Mouse (Mus musculus): ENCODE data around the gene Ndufs8.

Gene Ndufs8

DNA sequence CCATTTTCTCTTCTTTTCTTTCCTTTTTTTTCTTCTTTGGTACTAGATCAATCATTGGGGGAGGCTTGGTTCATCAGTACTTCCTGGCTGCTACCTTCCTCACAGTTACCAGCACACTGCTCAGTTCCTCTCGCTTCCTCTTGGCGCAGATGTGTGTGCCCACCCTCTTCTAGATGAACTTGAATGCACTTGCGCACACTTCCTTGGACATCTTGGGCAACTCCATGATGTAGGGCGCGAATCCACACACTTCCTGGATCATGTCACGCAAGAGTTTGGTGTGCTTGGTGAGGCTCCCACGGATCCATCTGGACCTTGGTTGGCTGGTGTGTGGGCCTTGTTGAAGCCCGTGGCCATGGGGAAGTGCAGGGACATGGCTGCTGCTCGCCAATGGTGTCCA, 19.1 kb upstream of the Ndufs8 start:
- no peak for DNase-seq (ENCODE audit: extremely low spot score)

DNA sequence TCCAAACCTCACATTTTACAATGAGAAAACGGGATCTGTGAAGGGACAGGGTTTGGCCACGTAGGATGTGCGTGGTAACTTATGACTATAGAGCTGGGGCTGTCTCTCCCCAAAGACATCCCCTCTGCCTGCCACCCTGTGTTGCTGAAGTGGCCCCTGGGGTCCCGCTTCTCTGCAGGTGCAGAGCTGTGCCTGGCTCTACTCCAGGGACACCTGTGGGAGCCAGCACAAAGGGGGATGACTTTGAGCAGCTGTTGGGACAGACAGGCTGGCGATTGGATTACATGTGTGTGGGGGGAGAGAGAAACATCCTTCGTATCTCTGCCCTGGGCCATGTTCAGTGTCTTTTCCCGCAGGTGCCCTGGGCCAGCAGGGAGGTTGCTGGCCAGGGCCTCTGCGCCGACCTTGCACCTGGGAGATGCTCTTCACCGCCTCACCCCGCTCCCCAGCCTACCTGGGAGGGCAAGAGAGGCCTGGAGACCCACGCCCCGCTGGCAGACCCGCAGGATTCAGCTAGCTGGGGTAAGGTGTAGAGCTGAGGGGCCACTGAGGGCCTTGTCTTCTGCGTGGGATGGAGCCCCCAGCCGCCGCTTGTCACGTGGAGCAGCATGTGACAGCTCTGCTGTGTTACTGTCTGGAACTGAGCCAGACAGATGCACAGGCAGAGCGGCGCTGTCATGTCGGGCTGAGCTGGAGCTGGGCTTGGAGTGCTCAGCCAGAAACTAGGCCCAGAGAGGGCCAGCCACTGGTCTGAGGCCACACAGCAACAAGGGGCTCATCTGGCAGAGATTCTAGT, 17.9 kb upstream of the Ndufs8 start:
- DNase-seq (ENCODE audit: extremely low spot score): no peak

DNA sequence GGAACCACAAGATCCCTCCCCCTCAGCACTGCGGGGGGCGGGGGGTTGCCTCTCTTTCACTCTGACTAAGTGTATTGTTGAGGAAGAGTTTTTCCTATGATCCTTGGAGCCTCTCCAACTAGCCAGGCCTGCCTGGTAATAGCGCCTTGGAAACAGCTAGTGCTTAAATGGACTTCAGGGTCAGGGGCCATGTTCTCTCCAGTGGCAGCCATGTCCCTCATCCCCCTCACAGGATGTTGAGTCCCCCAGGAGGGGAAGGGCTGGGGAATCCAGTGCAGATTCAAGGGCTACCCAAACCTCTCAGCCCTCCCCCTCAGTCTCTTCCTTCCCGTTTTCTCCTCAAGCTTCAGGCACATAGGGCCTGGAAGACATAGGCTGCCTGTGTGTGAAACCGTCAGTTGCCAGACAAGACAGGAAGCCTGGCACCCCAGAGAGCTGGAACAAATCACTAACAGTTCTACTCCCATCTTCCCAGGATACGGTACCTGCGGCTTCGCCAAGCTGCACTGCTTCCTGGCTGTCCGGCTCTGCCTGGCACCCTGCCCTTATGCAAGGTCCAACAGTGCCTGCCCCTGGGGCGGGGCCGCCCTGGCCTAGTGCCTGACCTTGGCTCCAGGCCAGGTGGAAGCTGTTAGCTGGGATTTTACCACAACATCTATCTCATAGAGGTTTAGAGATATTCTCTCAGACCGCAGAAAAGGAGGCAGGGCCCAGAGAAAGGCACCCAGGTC, 16.8 kb upstream of the Ndufs8 start, which contains the start of gene Aldh3b1:
Aldh3b1 (minus strand) TSS at position 598 of the 731 bp plus-strand sequence.
- no peak for DNase-seq (ENCODE audit: extremely low spot score)

DNA sequence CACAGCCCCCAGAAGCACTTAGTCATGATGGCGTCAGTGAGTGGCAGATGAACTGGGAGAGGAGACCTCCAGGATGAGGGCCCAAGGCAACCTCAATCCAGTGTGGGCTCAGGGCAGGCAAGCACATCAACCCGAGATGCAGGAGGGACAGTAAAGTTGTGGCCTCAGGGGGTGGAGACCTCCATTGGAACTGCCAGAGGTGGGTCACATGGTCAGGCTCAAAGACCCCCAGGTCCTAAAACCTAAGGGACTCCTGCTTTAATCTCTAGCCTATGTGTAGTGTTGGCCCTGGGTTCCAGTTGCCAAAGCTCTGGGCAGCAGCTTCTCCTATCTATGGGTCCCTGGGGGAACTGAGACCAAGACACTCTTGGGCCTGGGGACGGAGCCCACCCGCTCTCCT, 16.2 kb upstream of the Ndufs8 start:
- DNase-seq (ENCODE audit: extremely low spot score): no peak

DNA sequence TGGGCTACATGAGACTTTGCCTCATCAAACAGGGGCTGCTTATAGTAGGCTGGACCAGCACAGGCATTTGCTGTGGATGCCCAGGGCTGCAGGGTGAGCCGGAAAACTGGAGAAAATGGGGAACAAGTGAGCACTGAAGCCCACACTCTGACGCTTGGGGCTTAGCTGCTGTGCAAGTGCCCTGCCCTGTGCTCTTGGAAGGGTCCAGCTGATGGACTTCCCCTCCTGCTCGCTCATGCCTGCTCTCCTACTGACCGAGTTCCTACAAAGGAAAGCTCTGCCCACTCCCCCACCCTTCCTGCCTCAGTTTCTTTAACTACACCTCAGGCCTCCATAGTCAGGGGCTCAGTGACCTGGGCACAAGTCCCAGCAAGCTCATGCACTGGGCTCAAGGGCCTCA, 15.4 kb upstream of the Ndufs8 start:
- DNase-seq (ENCODE audit: extremely low spot score): no peak

DNA sequence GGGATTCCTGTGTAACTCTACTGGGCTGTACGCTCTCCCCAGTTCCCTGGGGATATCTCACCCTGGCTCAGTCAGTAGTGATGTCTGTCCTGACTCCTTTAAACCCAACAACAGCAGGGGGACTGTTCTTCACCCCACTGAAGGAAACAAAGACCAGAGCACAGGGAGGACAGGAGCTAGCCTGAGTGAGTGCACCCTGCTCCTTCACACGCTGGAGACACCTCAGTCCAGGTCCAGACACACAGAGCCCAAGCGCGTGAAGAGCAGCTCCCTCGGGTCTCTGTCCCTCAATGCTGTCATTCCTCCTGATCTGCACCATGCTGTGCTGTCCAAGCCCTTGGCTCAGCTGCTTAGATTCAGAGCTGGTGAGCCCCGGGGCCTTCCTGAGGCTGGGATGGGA, 14.1 kb upstream of the Ndufs8 start:
- DNase-seq (ENCODE audit: extremely low spot score): no peak

DNA sequence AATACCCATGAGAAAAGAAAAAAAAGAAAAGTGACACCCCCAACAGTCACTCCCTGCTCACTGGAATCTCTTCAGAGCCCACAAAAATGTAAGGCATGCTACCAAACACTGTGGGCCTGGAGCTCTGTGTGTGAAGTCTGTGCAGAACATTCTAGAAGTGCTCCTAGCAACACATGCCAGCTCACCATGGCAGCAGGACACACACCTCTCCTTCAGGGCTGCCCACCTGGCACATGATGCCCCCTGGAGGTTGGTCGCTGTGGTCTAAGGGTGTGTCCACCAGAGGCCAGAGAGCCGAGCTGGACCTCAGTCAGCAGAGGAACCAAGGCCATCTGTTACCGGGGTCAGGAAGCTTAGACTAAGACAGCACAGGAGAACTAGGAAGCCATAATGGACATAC, 13.7 kb upstream of the Ndufs8 start:
- no peak for DNase-seq (ENCODE audit: extremely low spot score)

DNA sequence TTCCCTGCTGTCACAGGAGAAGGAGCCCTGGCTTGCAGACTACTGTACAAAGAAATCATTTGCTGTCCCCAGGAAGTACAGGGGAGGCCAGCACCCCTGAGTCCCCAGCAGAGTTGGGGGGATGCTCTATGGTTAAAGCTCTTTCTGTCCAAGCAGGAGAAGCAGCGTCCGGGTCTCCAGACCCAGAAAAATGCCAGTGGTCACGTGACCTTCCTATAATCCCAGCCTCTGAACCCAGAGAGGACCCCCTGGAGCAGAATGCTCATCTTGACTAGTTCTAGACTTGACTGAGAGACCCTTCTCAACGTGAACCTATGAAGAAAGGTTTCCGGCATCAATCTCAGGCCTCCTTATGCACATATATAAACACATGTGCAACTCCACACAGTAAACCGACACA, 13.3 kb upstream of the Ndufs8 start:
- DNase-seq (ENCODE audit: extremely low spot score): no peak

DNA sequence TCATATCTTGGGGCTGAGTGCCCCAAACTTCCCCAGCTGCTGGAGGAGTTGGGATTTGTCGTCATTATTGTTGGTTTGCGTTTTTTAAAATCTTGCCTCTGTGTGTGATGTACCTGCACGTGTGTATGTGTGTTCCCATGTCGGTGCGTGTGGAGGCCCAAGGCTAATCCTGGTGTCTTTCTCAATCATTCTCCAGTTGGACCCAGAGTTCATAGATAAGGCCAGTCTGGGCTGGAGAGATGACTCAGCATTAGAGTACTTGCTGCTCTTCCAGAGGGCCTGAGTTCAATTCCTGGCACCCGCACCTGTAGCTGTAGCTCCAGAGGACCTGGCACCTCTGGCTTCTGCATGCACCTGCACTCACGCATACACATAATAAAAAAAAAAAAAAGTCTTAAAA, 12.3 kb upstream of the Ndufs8 start:
- no peak for DNase-seq (ENCODE audit: extremely low spot score)

DNA sequence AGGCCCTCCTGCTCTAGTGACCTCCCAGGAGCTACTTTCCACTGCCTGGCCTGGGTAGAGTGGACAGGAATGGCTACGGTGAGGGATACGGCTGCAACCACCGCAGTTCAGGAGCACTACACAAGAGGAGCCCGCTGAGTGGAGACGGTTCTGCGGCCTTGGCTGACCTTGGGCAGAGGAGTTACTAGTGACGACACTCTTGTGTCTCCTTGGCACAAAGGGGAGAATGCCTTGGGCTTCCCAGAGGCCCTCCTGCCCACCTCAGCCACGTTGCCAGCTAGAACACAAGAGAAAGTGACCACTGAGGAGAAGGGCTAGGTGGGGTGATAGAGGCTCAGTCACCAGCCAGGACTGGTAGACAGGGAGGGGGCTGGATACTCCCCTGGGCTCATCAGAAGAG, 11.6 kb upstream of the Ndufs8 start:
- no peak for DNase-seq (ENCODE audit: extremely low spot score)

DNA sequence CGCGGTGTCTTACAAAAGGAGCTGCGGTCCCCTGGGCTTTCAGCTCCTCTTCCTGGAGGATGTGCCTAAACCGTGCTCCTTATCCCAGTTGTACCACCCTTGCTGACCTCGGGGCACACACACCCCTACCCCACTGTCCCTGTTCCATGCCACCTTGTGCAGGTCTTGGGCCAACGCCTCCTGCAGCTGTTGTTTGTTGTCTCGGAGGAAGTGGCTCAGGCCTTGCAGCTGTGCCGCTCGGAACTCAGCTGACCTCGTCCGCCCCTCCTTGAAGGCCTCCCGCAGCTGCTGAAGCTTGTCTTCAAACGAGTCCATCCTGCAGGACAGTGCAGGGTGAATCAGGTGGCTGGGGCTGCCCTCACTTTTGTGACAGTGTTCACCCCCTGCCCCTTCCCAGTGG, 11.0 kb upstream of the Ndufs8 start:
- no peak for DNase-seq (ENCODE audit: extremely low spot score)

DNA sequence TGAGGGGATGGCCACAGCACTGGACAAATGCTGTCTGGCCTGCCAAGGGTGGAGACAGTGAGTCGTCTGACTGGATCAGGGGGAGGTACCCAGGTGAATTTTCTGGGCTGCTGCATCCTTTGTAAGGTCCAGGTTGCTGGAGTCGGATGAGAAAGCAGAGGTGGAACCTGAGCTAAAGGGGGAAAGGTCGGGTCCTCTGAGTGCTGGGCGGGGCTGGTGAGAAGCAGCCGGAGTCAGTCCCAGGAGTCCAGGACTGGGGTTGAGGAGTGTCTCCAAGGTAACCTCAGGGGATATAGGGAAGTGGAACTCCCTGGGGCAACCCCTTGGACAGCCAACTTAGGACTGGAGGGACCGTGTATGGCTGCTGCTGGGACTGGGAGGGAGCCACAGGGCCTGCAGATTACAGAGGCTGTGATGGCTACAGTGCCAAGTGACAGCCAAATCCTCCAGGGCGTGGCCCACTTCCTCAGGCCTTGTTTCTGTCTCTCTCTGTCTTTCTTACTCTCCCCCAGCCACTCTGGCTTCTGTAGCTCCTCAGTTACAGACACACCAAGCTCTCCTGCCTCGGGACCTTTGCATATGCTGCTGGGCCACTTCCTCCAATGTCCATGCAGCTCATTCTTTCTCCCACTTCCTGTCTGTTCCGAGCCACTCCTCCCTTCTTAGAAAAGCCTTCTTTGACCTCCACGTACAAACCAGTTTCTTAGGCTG, 10.2 kb upstream of the Ndufs8 start:
- no peak for DNase-seq (ENCODE audit: extremely low spot score)

DNA sequence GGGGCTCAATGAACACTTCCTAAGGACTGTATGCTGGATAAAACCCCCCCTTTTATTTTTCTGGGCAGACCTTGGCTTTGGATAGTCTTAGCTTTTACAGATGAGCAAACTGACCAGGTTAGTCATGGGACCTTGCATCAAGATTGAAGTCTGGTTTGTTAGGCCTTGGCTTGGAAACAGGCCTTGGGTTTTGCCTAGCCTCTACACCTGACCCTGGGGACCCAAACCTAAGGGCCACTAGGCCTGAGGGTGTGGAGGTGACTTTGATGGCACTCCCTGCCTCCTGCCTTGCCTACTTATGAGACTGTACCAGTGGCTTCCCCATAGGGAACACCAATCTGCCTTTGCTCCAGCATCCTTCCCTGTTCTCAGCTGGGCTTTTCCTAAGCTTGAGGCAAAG, 7.4 kb upstream of the Ndufs8 start:
- no peak for DNase-seq (ENCODE audit: extremely low spot score)

DNA sequence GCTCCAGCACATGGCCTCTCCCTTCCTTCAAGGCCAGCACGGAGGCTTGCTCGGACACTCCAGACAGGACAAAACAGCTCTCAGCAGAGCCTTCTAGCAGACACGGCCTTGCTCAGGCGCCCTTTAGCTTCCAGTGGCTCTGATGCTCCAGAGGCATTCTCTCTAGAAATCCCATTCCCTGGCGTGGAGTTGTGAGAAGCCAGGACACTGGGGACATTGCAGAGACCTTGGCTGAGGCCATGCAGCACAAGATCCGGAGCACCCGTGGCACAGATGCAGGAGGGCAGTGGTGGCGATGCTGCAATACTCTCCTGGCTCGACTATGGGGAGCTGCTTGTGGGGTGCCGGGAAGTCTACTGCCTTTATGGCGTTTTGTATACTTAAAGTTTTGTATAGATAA, 4.2 kb upstream of the Ndufs8 start:
- no peak for DNase-seq (ENCODE audit: extremely low spot score)

DNA sequence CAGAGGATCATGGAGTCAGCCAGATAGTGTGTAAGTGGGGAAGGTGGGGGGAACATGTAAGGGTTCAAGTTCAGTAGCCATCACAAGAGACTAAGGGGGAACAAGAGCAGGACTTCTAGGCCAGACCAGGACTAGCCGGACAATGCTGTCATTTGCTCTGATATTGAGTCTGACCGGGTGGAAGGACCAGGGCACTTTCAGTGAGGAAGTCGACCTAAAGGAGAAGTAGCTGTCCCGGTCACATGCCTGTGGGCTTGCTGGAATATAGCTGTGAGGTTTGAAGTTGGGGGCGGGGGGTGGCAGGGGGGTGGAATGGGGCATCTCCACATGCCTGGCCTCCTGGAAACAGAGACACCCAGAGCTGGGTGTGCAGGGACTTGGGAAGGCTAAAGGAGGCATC, 2.0 kb upstream of the Ndufs8 start:
- no peak for DNase-seq (ENCODE audit: extremely low spot score)

DNA sequence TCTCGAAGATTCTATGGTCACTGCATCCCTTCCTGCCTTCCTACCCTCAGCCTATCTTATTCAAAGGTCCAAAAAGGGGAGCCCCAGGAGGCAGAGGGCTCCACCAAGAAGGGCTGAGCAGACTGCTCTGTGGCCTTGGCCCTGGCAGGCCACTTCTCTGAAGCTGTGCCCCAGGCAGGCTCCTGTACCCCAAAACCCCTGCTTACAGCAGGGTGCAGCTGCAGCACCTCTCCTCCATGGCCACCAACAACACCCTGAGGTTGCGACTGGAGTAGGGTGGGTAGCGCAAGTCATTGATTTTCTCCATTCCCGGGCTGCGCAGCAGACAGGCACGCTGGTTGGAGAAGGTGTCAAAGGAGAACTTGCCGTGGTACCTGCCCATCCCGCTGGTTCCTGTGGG, 1.1 kb upstream of the Ndufs8 start:
- no peak for DNase-seq (ENCODE audit: extremely low spot score)

DNA sequence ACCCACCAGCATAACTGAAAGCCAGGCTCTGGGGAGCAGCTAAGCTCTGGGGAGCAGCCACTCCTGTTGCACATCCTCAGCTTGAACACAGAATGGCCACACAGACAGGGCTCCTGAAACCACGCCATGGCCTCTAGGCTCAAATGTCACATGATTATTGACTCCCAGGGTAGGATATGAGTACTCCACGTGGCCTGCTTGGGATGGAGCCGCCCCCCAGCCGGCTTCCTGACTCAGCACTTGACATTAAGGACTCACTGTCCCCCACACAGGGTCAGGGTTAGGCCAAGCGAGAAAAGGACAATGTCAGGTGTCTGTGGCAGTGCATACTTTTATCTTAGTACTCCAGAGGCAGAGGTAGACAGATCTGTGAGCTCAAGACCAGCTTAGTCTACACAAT, 2.4 kb downstream of the Ndufs8 start:
- DNase-seq (ENCODE audit: extremely low spot score): no peak

DNA sequence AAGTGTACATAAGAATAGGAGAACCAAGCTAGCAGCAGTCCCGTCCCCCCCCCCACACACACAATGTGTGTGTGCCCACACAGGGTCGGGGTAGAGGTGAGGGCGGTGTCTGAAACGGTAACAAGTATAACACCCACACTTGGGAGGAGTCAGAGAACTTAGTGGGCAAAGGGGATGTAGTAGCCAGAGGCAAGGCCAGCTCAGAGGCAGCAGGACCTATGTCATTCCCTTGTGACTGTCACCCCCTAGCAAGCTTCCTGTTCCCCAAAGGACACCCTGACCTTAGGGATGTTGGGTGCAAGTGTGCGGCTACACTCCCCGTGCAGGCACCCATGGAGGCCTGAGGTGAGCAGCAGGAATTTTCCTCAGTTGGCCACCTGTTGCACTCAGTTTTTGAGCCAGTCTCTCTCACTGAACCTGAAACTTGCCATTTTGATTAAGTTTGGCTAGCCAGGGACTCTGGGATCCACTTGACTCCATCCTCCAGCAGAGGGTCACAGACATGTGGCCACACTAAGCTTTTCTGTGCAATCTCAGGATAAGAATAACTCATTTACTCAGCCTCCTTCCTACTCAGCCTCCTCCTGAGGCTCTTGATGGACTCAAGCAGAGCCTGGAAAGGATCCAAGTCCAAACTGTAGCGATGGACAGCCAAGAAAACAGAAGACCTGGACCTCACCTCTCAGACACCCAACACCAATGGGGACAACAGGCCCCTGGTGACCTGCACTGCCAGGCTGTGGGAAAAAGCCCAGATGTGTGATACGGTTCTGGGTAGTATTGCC, 4.5 kb downstream of the Ndufs8 start:
- no peak for DNase-seq (ENCODE audit: extremely low spot score)

DNA sequence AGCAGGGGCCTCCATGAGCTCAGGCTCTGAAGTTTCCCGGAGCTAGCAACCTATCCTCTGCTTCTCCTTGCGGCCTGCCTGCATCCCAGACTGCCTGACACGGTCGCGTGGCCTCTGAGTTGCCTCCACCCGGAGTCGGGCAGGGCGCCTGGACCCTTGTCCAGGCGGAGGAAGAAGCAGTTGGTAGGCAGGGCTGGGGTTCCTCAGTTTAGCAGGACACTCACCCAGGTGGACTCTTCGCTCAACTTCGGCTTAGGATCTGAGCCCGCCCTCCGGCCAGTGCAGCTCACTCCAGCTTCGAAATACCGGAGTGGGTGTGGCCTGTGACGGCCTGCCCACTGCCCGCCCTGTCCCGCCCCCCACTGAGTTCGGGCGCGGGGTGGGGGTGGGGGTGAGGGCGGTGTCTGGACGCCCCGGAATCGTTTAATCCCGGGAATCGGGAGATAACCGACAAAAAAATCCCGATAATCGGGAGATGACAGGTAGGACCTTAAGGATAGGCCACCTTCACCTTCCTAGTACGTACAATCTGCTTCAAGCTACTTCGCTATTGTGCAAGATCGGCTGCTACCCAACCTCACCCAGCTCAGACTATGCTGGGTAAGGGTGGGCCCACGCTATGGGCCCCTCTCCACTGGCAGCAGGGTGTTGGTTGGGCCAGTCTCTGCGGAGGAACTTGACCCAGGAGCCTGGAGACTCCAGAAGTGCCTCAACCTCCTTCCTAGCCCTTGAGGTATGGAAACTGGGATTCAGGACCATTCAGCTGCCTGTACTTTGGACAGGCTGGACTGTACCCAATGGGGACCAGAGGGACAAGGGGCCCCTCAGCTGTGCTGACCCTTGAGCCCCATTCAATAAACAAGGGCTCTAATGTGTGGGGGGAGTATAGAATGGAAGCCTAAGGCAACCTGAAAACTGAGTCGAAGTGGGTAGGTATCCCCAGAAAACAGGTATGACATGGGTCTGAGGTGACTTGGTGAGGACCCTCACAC, 5.5 kb downstream of the Ndufs8 start, which contains the start of gene Tcirg1:
Tcirg1 (minus strand) TSS at position 339 of the 992 bp plus-strand sequence.
- peak; percentile 70 for DNase-seq (ENCODE audit: extremely low spot score)

DNA sequence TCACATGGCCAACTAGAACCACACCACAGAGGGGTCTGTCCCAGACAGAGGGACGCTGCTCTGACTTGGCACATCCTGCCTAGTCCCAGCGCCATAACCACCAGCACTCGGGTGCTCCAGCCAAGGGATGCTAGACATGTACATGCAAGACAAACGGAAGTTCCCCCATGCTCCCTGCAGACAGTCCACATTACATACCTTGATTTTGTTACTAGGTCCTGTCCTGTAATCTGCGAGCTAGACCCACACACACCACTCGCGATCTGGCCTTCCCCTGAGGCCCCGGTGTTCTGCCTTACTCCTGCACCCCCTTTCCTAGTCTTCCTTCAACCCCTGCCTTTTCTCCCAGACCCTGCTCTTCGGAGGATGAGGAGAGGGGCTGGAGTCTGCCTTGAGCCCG, 6.2 kb downstream of the Ndufs8 start:
- no peak for DNase-seq (ENCODE audit: extremely low spot score)
